Mouse (Mus musculus): Measurements from ENCODE around the gene Pemt. TPM values are rescaled to one million over a fixed set of nuclear protein-coding genes. Genes with fewer than 3 reads are reported as not detected.

The Pemt gene
- polyA plus RNA-seq, 1 experiment from 2014 or later = 592 TPM

DNA sequence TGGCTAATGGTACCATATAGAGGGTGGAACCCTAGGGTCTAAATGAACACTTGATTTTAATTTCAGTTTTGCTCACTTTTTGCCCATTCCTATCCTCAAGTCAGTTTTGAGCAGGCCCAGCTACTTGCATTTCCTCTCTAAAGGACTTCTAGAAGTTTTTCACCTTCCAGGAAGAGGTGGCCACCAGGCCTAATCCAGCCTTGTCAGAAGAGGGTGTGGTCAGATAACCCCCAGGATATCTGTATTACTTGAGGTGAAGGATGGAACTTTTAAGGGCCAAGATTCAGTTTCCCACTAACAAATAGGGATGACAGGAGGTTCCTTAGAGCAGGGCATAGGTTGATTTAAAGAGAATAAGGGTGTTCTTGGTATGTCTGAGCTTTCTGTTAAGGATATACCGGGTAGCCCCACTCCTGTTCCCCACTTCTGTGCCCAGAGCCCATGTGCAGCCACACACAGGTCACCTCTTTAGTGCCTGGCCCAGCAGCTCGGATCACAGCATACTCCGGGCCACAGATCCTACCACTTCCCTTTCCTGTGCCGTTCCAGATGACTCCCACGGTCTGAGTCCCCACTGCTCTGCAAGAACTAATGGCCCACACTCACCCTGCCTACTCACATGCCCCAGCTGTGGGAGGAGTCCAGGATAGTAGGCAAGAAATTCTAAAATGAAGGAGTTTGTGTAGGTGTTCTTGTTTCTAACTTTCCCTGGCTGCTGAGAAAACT, 44.6 kb upstream of the Pemt start:
- H3K27me3 ChIP-seq (ENCODE audit: insufficient read depth, low read length) = no peaks in the 10 kb centered on the region
- DNase-seq = no peak
- no peak overlapping the region for H3K27ac ChIP-seq (ENCODE audit: low read depth)
- H3K36me3 ChIP-seq (replicated peaks; ENCODE audit: insufficient read depth, low read length) = no peaks in the 10 kb centered on the region
- no peak for ATAC-seq
- 20% methylated on average over 5 of the region's 5 CpGs for WGBS (ENCODE audit: insufficient replicate concordance)
- peaks cover 8% of the 10 kb centered on the region for H3K4me1 ChIP-seq (ENCODE audit: insufficient read depth)
- no peak overlapping the region for H3K4me3 ChIP-seq (ENCODE audit: low read depth, low read length)
- no peak for TF ChIP-seq EP300 (IDR thresholded peaks at IDR 0.05; ENCODE audit: low read depth)
- TF ChIP-seq CTCF (IDR thresholded peaks at IDR 0.05; ENCODE audit: low read depth) = no peak
- H3K4me2 ChIP-seq (ENCODE audit: low read depth, low read length) = no peak overlapping the region
- no peaks in the 10 kb centered on the region for H3K9me3 ChIP-seq (ENCODE audit: low read length)
- no peak overlapping the region; the same call in 1 of the 2 replicates for H3K9ac ChIP-seq (replicated peaks)

GRCm38 (mm10) chr11:60088947-60089346, 42.7 kb upstream of the Pemt start:
- TF ChIP-seq EP300 (IDR thresholded peaks at IDR 0.05; ENCODE audit: low read depth) = no peak
- peak; percentile 39; the same call in 1 of the 2 replicates for TF ChIP-seq CTCF (IDR thresholded peaks at IDR 0.05; ENCODE audit: low read depth)
- no peaks in the 10 kb centered on the region for H3K27me3 ChIP-seq (ENCODE audit: insufficient read depth, low read length)
- H3K27ac ChIP-seq (ENCODE audit: low read depth) = no peak overlapping the region
- no peak overlapping the region for H3K4me2 ChIP-seq (ENCODE audit: low read depth, low read length)
- no peak overlapping the region for H3K9ac ChIP-seq (replicated peaks)
- ATAC-seq (0 out of 2 replicates have a peak, but pooled peaks have one; percentile 25), DNase-seq (no peak)
- no peaks in the 10 kb centered on the region for H3K36me3 ChIP-seq (replicated peaks; ENCODE audit: insufficient read depth, low read length)
- no peak overlapping the region for H3K4me3 ChIP-seq (ENCODE audit: low read depth, low read length)
- H3K9me3 ChIP-seq (ENCODE audit: low read length) = no peaks in the 10 kb centered on the region
- WGBS (ENCODE audit: insufficient replicate concordance) = 54% methylated on average over 4 of the region's 4 CpGs
- peaks cover 8% of the 10 kb centered on the region for H3K4me1 ChIP-seq (ENCODE audit: insufficient read depth)

GRCm38 (mm10) chr11:60086676-60087075, 40.4 kb upstream of the Pemt start:
- Histone ChIP-seq H3K36me3 (replicated peaks; ENCODE audit: insufficient read depth, low read length) (no peaks in the 10 kb centered on the region), H3K4me1 (ENCODE audit: insufficient read depth) (peaks cover 8% of the 10 kb centered on the region), H3K4me2 (ENCODE audit: low read depth, low read length) (no peak overlapping the region), H3K27me3 (ENCODE audit: insufficient read depth, low read length) (no peaks in the 10 kb centered on the region), H3K4me3 (ENCODE audit: low read depth, low read length) (no peak overlapping the region), H3K9me3 (ENCODE audit: low read length) (no peaks in the 10 kb centered on the region), H3K27ac (ENCODE audit: low read depth) (no peak overlapping the region), H3K9ac (replicated peaks) (no peak overlapping the region)
- TF ChIP-seq CTCF (IDR thresholded peaks at IDR 0.05; ENCODE audit: low read depth) (no peak), EP300 (IDR thresholded peaks at IDR 0.05; ENCODE audit: low read depth) (no peak)
- DNase-seq (no peak), ATAC-seq (no peak)
- 64% methylated on average over 1 of the region's 1 CpGs for WGBS (ENCODE audit: insufficient replicate concordance)

GRCm38 (mm10) chr11:60084589-60084988, 38.3 kb upstream of the Pemt start:
- no peaks in the 10 kb centered on the region for H3K4me1 ChIP-seq (ENCODE audit: insufficient read depth)
- H3K36me3 ChIP-seq (replicated peaks; ENCODE audit: insufficient read depth, low read length) = no peaks in the 10 kb centered on the region
- DNase-seq = peak; percentile 76
- 21% methylated on average over 2 of the region's 2 CpGs for WGBS (ENCODE audit: insufficient replicate concordance)
- TF ChIP-seq CTCF (IDR thresholded peaks at IDR 0.05; ENCODE audit: low read depth) (peak; percentile 90), EP300 (IDR thresholded peaks at IDR 0.05; ENCODE audit: low read depth) (no peak)
- H3K9ac ChIP-seq (replicated peaks) = no peak overlapping the region
- no peak overlapping the region for H3K4me3 ChIP-seq (ENCODE audit: low read depth, low read length)
- H3K27me3 ChIP-seq (ENCODE audit: insufficient read depth, low read length) = no peaks in the 10 kb centered on the region
- H3K9me3 ChIP-seq (ENCODE audit: low read length) = no peaks in the 10 kb centered on the region
- ATAC-seq = no peak
- H3K27ac ChIP-seq (ENCODE audit: low read depth) = no peak overlapping the region
- no peak overlapping the region for H3K4me2 ChIP-seq (ENCODE audit: low read depth, low read length)

GRCm38 (mm10) chr11:60076790-60077189, 30.5 kb upstream of the Pemt start:
- Histone ChIP-seq H3K27ac (ENCODE audit: low read depth) (no peak overlapping the region), H3K4me3 (ENCODE audit: low read depth, low read length) (no peak overlapping the region), H3K4me2 (ENCODE audit: low read depth, low read length) (no peak overlapping the region), H3K36me3 (replicated peaks; ENCODE audit: insufficient read depth, low read length) (no peaks in the 10 kb centered on the region), H3K4me1 (ENCODE audit: insufficient read depth) (no peaks in the 10 kb centered on the region), H3K9me3 (ENCODE audit: low read length) (no peaks in the 10 kb centered on the region), H3K9ac (replicated peaks) (no peak overlapping the region), H3K27me3 (ENCODE audit: insufficient read depth, low read length) (no peaks in the 10 kb centered on the region)
- WGBS (ENCODE audit: insufficient replicate concordance) = 15% methylated on average over 4 of the region's 4 CpGs
- peak; percentile 53; the same call in 1 of the 2 replicates for ATAC-seq
- peak; percentile 76 for DNase-seq
- TF ChIP-seq EP300 (IDR thresholded peaks at IDR 0.05; ENCODE audit: low read depth) (no peak), CTCF (IDR thresholded peaks at IDR 0.05; ENCODE audit: low read depth) (peak; percentile 88)

DNA sequence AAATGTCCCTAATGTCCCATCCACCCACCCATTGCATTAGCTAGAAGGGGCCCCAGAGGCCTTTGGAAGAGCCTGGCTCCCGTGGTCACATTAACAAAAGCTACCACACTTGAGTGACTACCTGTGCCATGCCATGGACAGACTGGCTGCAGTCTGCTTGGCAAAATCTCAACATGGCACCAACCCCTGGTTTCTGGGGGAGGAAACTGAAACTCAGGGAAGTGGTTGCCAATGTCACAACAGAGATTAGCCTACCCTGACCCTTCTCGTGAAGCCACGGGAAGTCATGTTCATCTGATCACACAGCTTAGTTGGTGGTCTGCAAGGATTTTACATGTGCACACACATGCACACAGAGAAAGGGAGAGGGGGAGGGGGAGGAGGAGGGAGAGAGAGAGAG, 29.9 kb upstream of the Pemt start:
- Histone ChIP-seq H3K27ac (ENCODE audit: low read depth) (no peak overlapping the region), H3K4me2 (ENCODE audit: low read depth, low read length) (no peak overlapping the region), H3K27me3 (ENCODE audit: insufficient read depth, low read length) (no peaks in the 10 kb centered on the region), H3K36me3 (replicated peaks; ENCODE audit: insufficient read depth, low read length) (no peaks in the 10 kb centered on the region), H3K9ac (replicated peaks) (no peak overlapping the region), H3K9me3 (ENCODE audit: low read length) (no peaks in the 10 kb centered on the region), H3K4me1 (ENCODE audit: insufficient read depth) (peaks cover 4% of the 10 kb centered on the region), H3K4me3 (ENCODE audit: low read depth, low read length) (no peak overlapping the region)
- DNase-seq (no peak), ATAC-seq (no peak)
- TF ChIP-seq CTCF (IDR thresholded peaks at IDR 0.05; ENCODE audit: low read depth) (no peak), EP300 (IDR thresholded peaks at IDR 0.05; ENCODE audit: low read depth) (no peak)
- WGBS (ENCODE audit: insufficient replicate concordance) = 50% methylated on average over 3 of the region's 3 CpGs

All from liver, postnatal 0 days (tissue).